Mouse (Mus musculus): ENCODE data around the gene Arhgef12. TPM values are rescaled to one million over a fixed set of nuclear protein-coding genes. Genes with fewer than 3 reads are reported as not detected.
A peak's percentile ranks its signal among the peaks of the same experiment; 100 is the strongest.

Gene Arhgef12
- polyA plus RNA-seq, 1 experiment from 2014 or later, result 3.9 TPM

DNA sequence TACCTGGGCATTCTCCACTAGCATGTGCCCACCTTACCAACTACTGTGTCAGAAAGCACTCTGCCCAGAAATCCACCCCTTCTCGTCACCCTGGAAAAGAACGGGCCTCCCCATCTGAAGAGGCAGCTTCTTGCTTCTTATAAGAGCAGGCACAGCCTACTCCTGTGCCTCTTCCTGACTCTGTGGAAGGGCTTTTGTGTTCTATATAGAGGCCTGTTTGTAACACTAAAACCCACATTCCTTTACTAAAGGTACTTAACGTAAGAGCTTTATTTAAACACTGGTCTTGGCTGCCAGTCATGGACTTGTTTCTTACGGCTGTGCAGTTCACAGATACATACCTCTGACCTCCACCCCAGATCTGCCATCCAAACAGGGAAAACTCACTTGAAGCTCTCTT lies 185.2 kb downstream of the Arhgef12 start:
- H3K27me3 ChIP-seq (replicated peaks; ENCODE audit: control insufficient read depth, insufficient read depth, low read length), result no peaks in the 10 kb centered on the region
- H3K27ac ChIP-seq (ENCODE audit: low read depth, low read length), result no peak overlapping the region
- no peak for TF ChIP-seq CTCF (IDR thresholded peaks at IDR 0.05; ENCODE audit: low read depth)
- H3K4me1 ChIP-seq (replicated peaks; ENCODE audit: control insufficient read depth, insufficient read depth, low read length), result no peaks in the 10 kb centered on the region
- H3K4me2 ChIP-seq (replicated peaks; ENCODE audit: low read depth), result no peak overlapping the region
- 70% methylated on average over 4 of the region's 4 CpGs for whole genome bisulfite sequencing
- no peak for ATAC-seq
- H3K36me3 ChIP-seq (ENCODE audit: control insufficient read depth, insufficient read depth), result no peaks in the 10 kb centered on the region
- H3K4me3 ChIP-seq (ENCODE audit: low read depth, low read length), result no peak overlapping the region
- H3K9me3 ChIP-seq (ENCODE audit: control insufficient read depth), result no peaks in the 10 kb centered on the region
- H3K9ac ChIP-seq (ENCODE audit: low read depth, low read length), result no peak overlapping the region

DNA sequence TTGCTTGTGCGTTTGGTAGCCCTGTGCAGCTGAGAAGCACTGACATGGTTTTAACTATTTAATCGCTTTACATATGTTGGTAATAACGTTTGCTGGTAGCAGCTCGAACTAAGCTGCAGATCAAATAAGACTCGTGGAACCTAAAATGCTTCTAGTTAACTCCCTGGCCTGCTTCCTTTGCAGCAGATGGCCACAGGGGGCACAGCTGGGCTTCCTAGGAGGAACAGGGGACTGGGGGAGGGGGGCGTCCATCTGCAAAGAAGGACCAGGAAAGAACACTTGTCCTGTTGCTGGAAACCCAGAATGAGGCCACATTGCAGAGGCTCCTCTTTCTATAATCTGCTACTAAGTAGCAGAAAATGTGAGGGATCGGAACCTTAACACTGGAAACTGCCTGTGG lies 186.8 kb downstream of the Arhgef12 start:
- no peaks in the 10 kb centered on the region for H3K36me3 ChIP-seq (ENCODE audit: control insufficient read depth, insufficient read depth)
- peak; percentile 49 for TF ChIP-seq CTCF (IDR thresholded peaks at IDR 0.05; ENCODE audit: low read depth)
- no peak overlapping the region for H3K4me2 ChIP-seq (replicated peaks; ENCODE audit: low read depth)
- WGBS, result 65% methylated on average over 7 of the region's 7 CpGs
- H3K27ac ChIP-seq (ENCODE audit: low read depth, low read length), result no peak overlapping the region
- no peaks in the 10 kb centered on the region for H3K9me3 ChIP-seq (ENCODE audit: control insufficient read depth)
- no peaks in the 10 kb centered on the region for H3K4me1 ChIP-seq (replicated peaks; ENCODE audit: control insufficient read depth, insufficient read depth, low read length)
- ATAC-seq, result no peak
- H3K4me3 ChIP-seq (ENCODE audit: low read depth, low read length), result no peak overlapping the region
- no peaks in the 10 kb centered on the region for H3K27me3 ChIP-seq (replicated peaks; ENCODE audit: control insufficient read depth, insufficient read depth, low read length)
- no peak overlapping the region for H3K9ac ChIP-seq (ENCODE audit: low read depth, low read length)

DNA sequence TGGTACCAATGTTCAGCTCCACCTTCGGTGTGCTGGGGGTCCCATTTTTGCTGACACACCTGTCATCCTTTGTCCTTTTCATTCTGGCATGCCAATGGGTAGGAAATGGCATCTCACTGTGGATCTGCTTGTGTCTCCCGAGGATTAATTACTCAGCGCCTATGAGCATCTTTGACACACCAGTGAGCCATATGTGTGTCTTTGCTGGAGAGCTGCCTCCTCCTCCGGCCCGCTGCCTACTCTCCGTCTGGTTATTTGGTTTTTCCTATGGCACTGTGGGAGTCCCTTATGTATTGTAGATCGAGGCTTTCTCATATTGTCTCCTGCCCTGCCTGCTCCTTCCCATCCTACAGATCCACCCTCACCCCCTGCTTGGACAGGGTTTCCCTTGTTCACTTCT lies 189.1 kb downstream of the Arhgef12 start:
- H3K9ac ChIP-seq (ENCODE audit: low read depth, low read length), result no peak overlapping the region
- no peaks in the 10 kb centered on the region for H3K36me3 ChIP-seq (ENCODE audit: control insufficient read depth, insufficient read depth)
- no peaks in the 10 kb centered on the region for H3K4me1 ChIP-seq (replicated peaks; ENCODE audit: control insufficient read depth, insufficient read depth, low read length)
- no peak for TF ChIP-seq CTCF (IDR thresholded peaks at IDR 0.05; ENCODE audit: low read depth)
- H3K4me3 ChIP-seq (ENCODE audit: low read depth, low read length), result no peak overlapping the region
- no peaks in the 10 kb centered on the region for H3K27me3 ChIP-seq (replicated peaks; ENCODE audit: control insufficient read depth, insufficient read depth, low read length)
- whole genome bisulfite sequencing, result 88% methylated on average over 7 of the region's 7 CpGs
- no peak for ATAC-seq
- H3K4me2 ChIP-seq (replicated peaks; ENCODE audit: low read depth), result no peak overlapping the region
- no peak overlapping the region for H3K27ac ChIP-seq (ENCODE audit: low read depth, low read length)
- H3K9me3 ChIP-seq (ENCODE audit: control insufficient read depth), result no peaks in the 10 kb centered on the region

Other genes with a start within 250 kb of the Arhgef12 start
- 0.63 and 0.68 TPM in 2 replicates for gene Grik4, start 162.7 kb downstream of the Arhgef12 start, polyA plus RNA-seq (2015; fragmentation: Nextera tagmentation; extraction: Ambion mirVana)
- 1.4 and 1.6 TPM in 2 replicates for gene Tmem136, start 9.3 kb upstream of the Arhgef12 start, polyA plus RNA-seq (2015; fragmentation: Nextera tagmentation; extraction: Ambion mirVana)
- 0.18 TPM in 2 replicates for gene Pou2f3, start 103.1 kb upstream of the Arhgef12 start, polyA plus RNA-seq (2015; fragmentation: Nextera tagmentation; extraction: Ambion mirVana)
- 39.7 and 45.5 TPM in 2 replicates for gene Oaf, start 132.7 kb upstream of the Arhgef12 start, polyA plus RNA-seq (2015; fragmentation: Nextera tagmentation; extraction: Ambion mirVana)
- gene Trim29, start 203.6 kb upstream of the Arhgef12 start, polyA plus RNA-seq (2015; fragmentation: Nextera tagmentation; extraction: Ambion mirVana), result 0.26 and 0.38 TPM in 2 replicates

All from intestine, postnatal 0 days (tissue).